Mouse (Mus musculus): ENCODE results near the gene Lrrc18. TPM values are rescaled to one million over a fixed set of nuclear protein-coding genes. Genes with fewer than 3 reads are reported as not detected.
A peak's percentile ranks its signal among the peaks of the same experiment; 100 is the strongest.

Gene Lrrc18
- polyA plus RNA-seq (2015; fragmentation: Nextera tagmentation; extraction: Ambion mirVana), result 0.51 and 0.58 TPM in 2 replicates

GRCm38 (mm10) chr14:32991082-32991481 lies at the start of gene Lrrc18:
Gene Lrrc18 (plus strand): TSS chr14:32991382.
- Histone ChIP-seq H3K27ac (ENCODE audit: low read length) (no peak within 1 kb of the TSS), H3K4me3 (ENCODE audit: low read depth, low read length) (no peak within 1 kb of the TSS), H3K36me3 (ENCODE audit: control insufficient read depth, insufficient read depth, low read length) (no peaks in the 10 kb centered on the region), H3K27me3 (ENCODE audit: control insufficient read depth, insufficient read depth, low read depth, low read length) (no peaks in the 10 kb centered on the region), H3K9me3 (replicated peaks; ENCODE audit: control insufficient read depth, low read length, poor library complexity, severe bottlenecking) (no peaks in the 10 kb centered on the region), H3K4me1 (ENCODE audit: control insufficient read depth, insufficient read depth, low read length) (peaks cover 16% of the 10 kb centered on the region), H3K4me2 (ENCODE audit: low read length) (no peak within 1 kb of the TSS), H3K9ac (ENCODE audit: low read depth, low read length) (no peak within 1 kb of the TSS)
- no peak for ATAC-seq
- WGBS, result 97% methylated on average over 2 of the region's 2 CpGs

GRCm38 (mm10) chr14:32947512-32947911 lies 43.7 kb upstream of the Lrrc18 start:
- no peak for ATAC-seq
- Histone ChIP-seq H3K4me1 (ENCODE audit: control insufficient read depth, insufficient read depth, low read length) (peaks cover 4% of the 10 kb centered on the region), H3K9ac (ENCODE audit: low read depth, low read length) (no peak overlapping the region), H3K36me3 (ENCODE audit: control insufficient read depth, insufficient read depth, low read length) (no peaks in the 10 kb centered on the region), H3K27me3 (ENCODE audit: control insufficient read depth, insufficient read depth, low read depth, low read length) (no peaks in the 10 kb centered on the region; the same call in 1 of the 2 replicates), H3K4me3 (ENCODE audit: low read depth, low read length) (no peak overlapping the region), H3K4me2 (ENCODE audit: low read length) (no peak overlapping the region), H3K27ac (ENCODE audit: low read length) (no peak overlapping the region), H3K9me3 (replicated peaks; ENCODE audit: control insufficient read depth, low read length, poor library complexity, severe bottlenecking) (no peaks in the 10 kb centered on the region)
- 95% methylated on average over 2 of the region's 2 CpGs for WGBS

DNA sequence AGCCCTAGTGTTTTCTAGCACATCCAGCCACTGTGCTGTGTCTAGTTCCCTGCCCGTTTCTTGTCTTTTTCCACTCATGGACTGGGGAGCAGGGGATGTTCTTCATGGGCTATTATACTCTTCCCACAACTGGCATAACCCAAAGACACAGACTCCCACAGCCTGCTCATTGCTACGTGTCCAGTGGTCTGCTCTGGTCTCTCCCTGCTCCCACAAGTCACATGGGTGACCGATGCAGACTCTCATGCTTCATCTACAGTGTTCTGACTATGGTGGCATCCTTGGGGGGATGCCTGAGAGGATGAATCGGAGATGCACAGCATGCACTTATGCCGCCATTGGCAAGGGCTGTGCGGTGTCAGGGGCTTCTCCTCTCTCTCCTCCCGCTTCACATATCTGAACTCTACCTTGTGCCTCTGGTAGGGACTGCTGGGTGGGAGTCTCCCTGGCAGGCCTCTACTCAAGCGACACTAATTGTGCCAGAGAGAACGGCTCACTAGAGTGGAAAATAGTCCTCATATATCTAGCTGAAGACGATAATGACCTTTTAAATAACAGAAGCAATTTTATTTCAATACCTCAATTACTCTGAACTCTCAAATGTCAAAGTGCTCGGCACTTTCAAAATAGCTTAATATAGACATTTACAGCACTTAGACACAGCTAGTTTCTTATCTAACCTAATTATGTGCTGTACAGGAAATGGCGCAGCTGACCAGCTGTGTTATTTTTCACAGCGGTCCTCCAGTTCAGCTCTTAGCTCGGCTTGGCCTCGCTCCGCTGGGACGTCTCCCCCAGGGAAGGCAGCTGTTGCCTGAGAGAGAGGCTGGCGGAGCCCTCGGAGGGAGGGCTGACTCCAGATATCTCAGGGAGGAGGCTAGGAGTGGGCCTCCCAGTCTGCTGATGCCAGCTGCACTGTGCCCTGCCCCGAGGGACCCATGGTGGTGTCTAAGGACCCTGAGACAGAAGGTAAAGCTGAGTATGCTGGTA lies 40.6 kb upstream of the Lrrc18 start:
- H3K9me3 ChIP-seq (replicated peaks; ENCODE audit: control insufficient read depth, low read length, poor library complexity, severe bottlenecking), result no peaks in the 10 kb centered on the region
- H3K36me3 ChIP-seq (ENCODE audit: control insufficient read depth, insufficient read depth, low read length), result no peaks in the 10 kb centered on the region
- 48% methylated on average over 20 of the region's 20 CpGs for WGBS
- H3K9ac ChIP-seq (ENCODE audit: low read depth, low read length), result no peak overlapping the region
- H3K27me3 ChIP-seq (ENCODE audit: control insufficient read depth, insufficient read depth, low read depth, low read length), result no peaks in the 10 kb centered on the region; the same call in 1 of the 2 replicates
- H3K4me3 ChIP-seq (ENCODE audit: low read depth, low read length), result no peak overlapping the region
- ATAC-seq, result peak; percentile 54; the same call in 1 of the 2 replicates
- no peak overlapping the region for H3K27ac ChIP-seq (ENCODE audit: low read length)
- peak overlapping the region; percentile 11; the same call in 1 of the 2 replicates for H3K4me2 ChIP-seq (ENCODE audit: low read length)
- peaks cover 4% of the 10 kb centered on the region for H3K4me1 ChIP-seq (ENCODE audit: control insufficient read depth, insufficient read depth, low read length)

- H3K4me1 ChIP-seq (ENCODE audit: control insufficient read depth, insufficient read depth, low read length), result no peaks in the 10 kb centered on the region
- H3K27me3 ChIP-seq (ENCODE audit: control insufficient read depth, insufficient read depth, low read depth, low read length), result no peaks in the 10 kb centered on the region; the same call in 1 of the 2 replicates
- peak; percentile 48; the same call in 1 of the 2 replicates for ATAC-seq
- no peaks in the 10 kb centered on the region for H3K36me3 ChIP-seq (ENCODE audit: control insufficient read depth, insufficient read depth, low read length)
- H3K27ac ChIP-seq (ENCODE audit: low read length), result no peak overlapping the region
- no peaks in the 10 kb centered on the region for H3K9me3 ChIP-seq (replicated peaks; ENCODE audit: control insufficient read depth, low read length, poor library complexity, severe bottlenecking)
- no peak overlapping the region for H3K9ac ChIP-seq (ENCODE audit: low read depth, low read length)
- no peak overlapping the region for H3K4me2 ChIP-seq (ENCODE audit: low read length)
- 65% methylated on average over 8 of the region's 8 CpGs for WGBS
- H3K4me3 ChIP-seq (ENCODE audit: low read depth, low read length), result no peak overlapping the region
Observed at GRCm38 (mm10) chr14:32956486-32956885, 34.7 kb upstream of the Lrrc18 start.

- no peak overlapping the region for H3K4me2 ChIP-seq (ENCODE audit: low read length)
- no peaks in the 10 kb centered on the region for H3K36me3 ChIP-seq (ENCODE audit: control insufficient read depth, insufficient read depth, low read length)
- H3K9me3 ChIP-seq (replicated peaks; ENCODE audit: control insufficient read depth, low read length, poor library complexity, severe bottlenecking), result no peaks in the 10 kb centered on the region
- H3K27me3 ChIP-seq (ENCODE audit: control insufficient read depth, insufficient read depth, low read depth, low read length), result no peaks in the 10 kb centered on the region
- 75% methylated on average over 8 of the region's 8 CpGs for WGBS
- H3K4me3 ChIP-seq (ENCODE audit: low read depth, low read length), result no peak overlapping the region
- no peak for ATAC-seq
- H3K9ac ChIP-seq (ENCODE audit: low read depth, low read length), result no peak overlapping the region
- H3K4me1 ChIP-seq (ENCODE audit: control insufficient read depth, insufficient read depth, low read length), result no peaks in the 10 kb centered on the region
- H3K27ac ChIP-seq (ENCODE audit: low read length), result no peak overlapping the region
Observed at GRCm38 (mm10) chr14:32958671-32959070, 32.5 kb upstream of the Lrrc18 start.

DNA sequence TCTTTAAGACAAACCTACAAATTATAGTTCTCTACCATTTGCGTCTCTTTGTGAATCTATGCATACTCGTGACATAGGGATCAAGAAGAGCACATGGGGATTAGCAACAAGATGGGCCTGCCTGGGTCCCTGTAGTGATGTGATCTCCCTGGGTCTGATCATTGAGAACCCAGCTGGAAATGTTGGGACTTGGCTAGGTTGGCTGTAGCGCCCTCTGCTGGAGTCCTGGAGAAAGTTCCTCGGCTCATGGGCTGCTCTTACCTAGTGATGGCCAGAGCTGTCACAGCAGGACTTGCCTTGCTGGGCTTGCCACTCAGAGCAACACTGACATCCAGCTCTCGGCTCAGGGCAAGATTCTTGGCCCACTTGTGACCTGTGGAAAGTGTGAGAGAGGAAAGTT lies 30.7 kb upstream of the Lrrc18 start:
- ATAC-seq, result no peak
- H3K4me3 ChIP-seq (ENCODE audit: low read depth, low read length), result no peak overlapping the region
- H3K4me1 ChIP-seq (ENCODE audit: control insufficient read depth, insufficient read depth, low read length), result no peaks in the 10 kb centered on the region
- WGBS, result 43% methylated on average over 5 of the region's 5 CpGs
- no peak overlapping the region for H3K9ac ChIP-seq (ENCODE audit: low read depth, low read length)
- no peaks in the 10 kb centered on the region for H3K36me3 ChIP-seq (ENCODE audit: control insufficient read depth, insufficient read depth, low read length)
- no peak overlapping the region for H3K4me2 ChIP-seq (ENCODE audit: low read length)
- no peaks in the 10 kb centered on the region for H3K27me3 ChIP-seq (ENCODE audit: control insufficient read depth, insufficient read depth, low read depth, low read length)
- no peak overlapping the region for H3K27ac ChIP-seq (ENCODE audit: low read length)
- no peaks in the 10 kb centered on the region for H3K9me3 ChIP-seq (replicated peaks; ENCODE audit: control insufficient read depth, low read length, poor library complexity, severe bottlenecking)

GRCm38 (mm10) chr14:32964742-32965141 lies 26.4 kb upstream of the Lrrc18 start:
- ATAC-seq, result no peak
- H3K4me1 ChIP-seq (ENCODE audit: control insufficient read depth, insufficient read depth, low read length), result no peaks in the 10 kb centered on the region
- H3K4me2 ChIP-seq (ENCODE audit: low read length), result no peak overlapping the region
- no peaks in the 10 kb centered on the region for H3K36me3 ChIP-seq (ENCODE audit: control insufficient read depth, insufficient read depth, low read length)
- 86% methylated on average over 10 of the region's 10 CpGs for whole genome bisulfite sequencing
- no peaks in the 10 kb centered on the region for H3K9me3 ChIP-seq (replicated peaks; ENCODE audit: control insufficient read depth, low read length, poor library complexity, severe bottlenecking)
- H3K27ac ChIP-seq (ENCODE audit: low read length), result no peak overlapping the region
- H3K4me3 ChIP-seq (ENCODE audit: low read depth, low read length), result no peak overlapping the region
- no peak overlapping the region for H3K9ac ChIP-seq (ENCODE audit: low read depth, low read length)
- no peaks in the 10 kb centered on the region for H3K27me3 ChIP-seq (ENCODE audit: control insufficient read depth, insufficient read depth, low read depth, low read length)

DNA sequence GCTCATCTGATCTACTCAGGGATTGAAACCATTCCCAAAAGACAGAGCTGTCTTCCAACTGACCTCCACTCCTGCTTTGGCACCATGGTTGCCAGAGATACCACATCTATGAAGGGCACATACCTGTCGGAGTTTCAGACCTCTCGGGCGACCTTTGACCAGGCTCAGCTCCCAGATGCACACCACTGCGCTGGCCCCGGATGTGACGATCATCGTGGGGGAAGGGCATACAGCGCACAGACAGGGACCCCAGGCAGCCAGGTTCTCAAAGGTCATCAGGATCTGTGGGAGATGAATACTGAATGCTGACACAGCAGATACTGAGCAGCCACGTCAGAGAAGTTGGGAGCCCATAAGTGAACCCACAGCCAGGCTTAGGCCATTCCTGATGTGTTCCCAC lies 20.5 kb upstream of the Lrrc18 start:
- no peak overlapping the region for H3K4me2 ChIP-seq (ENCODE audit: low read length)
- no peaks in the 10 kb centered on the region for H3K36me3 ChIP-seq (ENCODE audit: control insufficient read depth, insufficient read depth, low read length)
- no peak overlapping the region for H3K27ac ChIP-seq (ENCODE audit: low read length)
- no peaks in the 10 kb centered on the region for H3K9me3 ChIP-seq (replicated peaks; ENCODE audit: control insufficient read depth, low read length, poor library complexity, severe bottlenecking)
- H3K27me3 ChIP-seq (ENCODE audit: control insufficient read depth, insufficient read depth, low read depth, low read length), result no peaks in the 10 kb centered on the region
- H3K4me1 ChIP-seq (ENCODE audit: control insufficient read depth, insufficient read depth, low read length), result no peaks in the 10 kb centered on the region
- H3K4me3 ChIP-seq (ENCODE audit: low read depth, low read length), result no peak overlapping the region
- WGBS, result 83% methylated on average over 9 of the region's 9 CpGs
- no peak for ATAC-seq
- H3K9ac ChIP-seq (ENCODE audit: low read depth, low read length), result no peak overlapping the region

DNA sequence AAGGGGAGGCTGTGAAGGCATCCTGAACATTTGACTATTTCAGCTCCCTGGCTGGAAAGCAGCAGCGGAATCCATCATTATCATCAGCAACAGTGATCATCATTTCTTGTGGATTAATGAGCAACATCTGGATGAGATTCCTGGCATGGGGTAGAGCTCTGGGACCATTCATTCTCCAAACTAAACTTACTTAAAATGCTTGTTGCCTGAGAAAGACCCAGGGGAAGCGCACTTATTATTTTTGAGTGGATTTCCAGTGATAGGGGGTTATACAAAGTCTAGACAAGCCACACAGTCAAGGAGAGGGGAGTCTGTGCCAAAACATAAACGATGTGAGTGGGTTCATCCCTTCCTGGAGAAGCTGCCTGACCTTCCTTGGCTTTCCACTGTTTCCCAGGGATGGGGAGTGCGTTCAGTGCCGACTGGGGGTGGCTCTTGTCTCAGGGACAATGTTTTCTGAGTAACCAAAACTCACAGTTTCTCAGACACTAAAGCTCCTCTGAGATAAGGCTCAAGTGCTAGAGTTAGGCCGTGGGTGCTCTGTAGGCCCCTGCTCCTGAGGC lies 6.9 kb upstream of the Lrrc18 start:
- ATAC-seq, result no peak
- 89% methylated on average over 6 of the region's 6 CpGs for WGBS
- no peak overlapping the region for H3K27ac ChIP-seq (ENCODE audit: low read length)

More for the DNA sequence above, 6.9 kb upstream of the Lrrc18 start:
- Histone ChIP-seq H3K36me3 (ENCODE audit: control insufficient read depth, insufficient read depth, low read length) (no peaks in the 10 kb centered on the region), H3K9ac (ENCODE audit: low read depth, low read length) (no peak overlapping the region), H3K4me2 (ENCODE audit: low read length) (no peak overlapping the region), H3K4me1 (ENCODE audit: control insufficient read depth, insufficient read depth, low read length) (no peaks in the 10 kb centered on the region), H3K9me3 (replicated peaks; ENCODE audit: control insufficient read depth, low read length, poor library complexity, severe bottlenecking) (no peaks in the 10 kb centered on the region), H3K27me3 (ENCODE audit: control insufficient read depth, insufficient read depth, low read depth, low read length) (no peaks in the 10 kb centered on the region), H3K4me3 (ENCODE audit: low read depth, low read length) (no peak overlapping the region)
